Mouse (Mus musculus) stomach, embryonic 16.5 days (tissue): Measurements from ENCODE around the gene Ugt1a10. TPM values are rescaled to one million over a fixed set of nuclear protein-coding genes. Genes with fewer than 3 reads are reported as not detected.
A peak's percentile ranks its signal among the peaks of the same experiment; 100 is the strongest.

Experiments
- ATAC-seq: fragments of 200-750 bp; cut with Nextera tagmentation; 2 replicates; pipeline ENCODE4 v1.8.0; 2017; ENCODE audit warnings: moderate number of reproducible peaks, moderate TSS enrichment; ENCODE audit not compliant: insufficient read depth, low FRiP score
- H3K27ac ChIP-seq: fragments of 300-500 bp; sonication (generic); 2 replicates; pipeline ENCODE4 v1.5.1; 2014; ENCODE audit warnings: low read length
- H3K27me3 ChIP-seq: fragments of 300-500 bp; sonication (generic); 2 replicates; pipeline ENCODE4 v1.6.1; 2014; ENCODE audit warnings: low read length, control low read depth, mixed read lengths; ENCODE audit not compliant: control insufficient read depth, insufficient read depth
- H3K36me3 ChIP-seq: fragments of 300-500 bp; sonication (generic); 2 replicates; pipeline ENCODE4 v1.6.1; 2014; ENCODE audit warnings: low read length; ENCODE audit not compliant: control insufficient read depth, insufficient read depth
- H3K4me1 ChIP-seq: fragments of 300-500 bp; sonication (generic); 2 replicates; pipeline ENCODE4 v1.6.1; 2014; ENCODE audit warnings: low read length, control low read depth, mixed read lengths; ENCODE audit not compliant: control insufficient read depth, insufficient read depth
- H3K4me2 ChIP-seq: fragments of 300-500 bp; sonication (generic); 2 replicates; pipeline ENCODE4 v1.6.1; 2014; ENCODE audit warnings: low read depth, low read length, mixed read lengths
- H3K4me3 ChIP-seq: fragments of 300-500 bp; sonication (generic); replicated peaks from 2 replicates; pipeline ENCODE4 v1.5.1; 2014; ENCODE audit warnings: mild to moderate bottlenecking, low read length
- H3K9ac ChIP-seq: fragments of 300-500 bp; sonication (generic); 2 replicates; pipeline ENCODE4 v1.6.1; 2014; ENCODE audit warnings: low read length
- H3K9me3 ChIP-seq: fragments of 300-500 bp; sonication (generic); replicated peaks from 2 replicates; pipeline ENCODE4 v1.6.1; 2016; ENCODE audit warnings: low read length, control low read depth; ENCODE audit not compliant: control insufficient read depth
- WGBS: fragments of 180-500 bp; shearing (Covaris S2); extraction: QIAGEN DNeasy Blood & Tissue Kit; methylation state at CpG from one replicate; pipeline ENCODE4 v1.1.7; 2014; 5-methylcytosine and 5-hydroxymethylcytosine counted together
- polyA plus RNA-seq: library from polyadenylated mRNA; unstranded; fragments of >200 nt; fragmentation: Nextera tagmentation; extraction: Ambion mirVana; gene quantifications from 2 replicates; pipeline ENCODE4 v1.2.1, GENCODE M21; 2015

Gene Ugt1a10
- polyA plus RNA-seq, 1 experiment from 2014 or later: not detected

DNA sequence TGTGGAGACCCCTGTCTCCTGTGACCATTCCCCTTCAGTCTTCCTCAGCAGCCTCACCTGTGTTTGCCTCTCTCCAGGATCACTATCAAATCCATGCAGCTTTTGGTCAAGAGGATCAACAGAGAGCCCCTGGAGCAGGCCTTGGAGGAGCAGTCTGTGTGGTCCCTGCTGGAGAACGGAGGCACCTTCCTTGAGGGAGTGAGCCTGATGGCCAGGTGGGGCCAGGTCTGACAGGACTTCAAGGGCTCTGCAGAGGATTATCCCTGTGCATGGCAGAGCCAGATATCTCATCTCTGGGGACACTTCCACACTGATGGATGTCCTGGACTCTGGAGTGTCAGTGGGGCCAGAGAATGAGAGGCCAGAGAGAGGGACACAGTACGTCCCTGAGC, 200.3 kb downstream of the Ugt1a10 start:
- no peak overlapping the region for H3K4me2 ChIP-seq
- peaks cover 8% of the 10 kb centered on the region; the same call in 1 of the 2 replicates for H3K36me3 ChIP-seq
- H3K4me3 ChIP-seq: no peak overlapping the region
- WGBS: 48% methylated on average over 2 of the region's 2 CpGs
- peaks cover 18% of the 10 kb centered on the region for H3K9me3 ChIP-seq
- no peak overlapping the region for H3K9ac ChIP-seq
- peaks cover 9% of the 10 kb centered on the region; the same call in 1 of the 2 replicates for H3K4me1 ChIP-seq
- ATAC-seq: 0 out of 2 replicates have a peak, but pooled peaks have one; percentile 0
- H3K27me3 ChIP-seq: no peaks in the 10 kb centered on the region
- no peak overlapping the region for H3K27ac ChIP-seq

GRCm38 (mm10) chr1:88255989-88256754, 201.0 kb downstream of the Ugt1a10 start:
- no peak overlapping the region for H3K4me3 ChIP-seq
- peaks cover 11% of the 10 kb centered on the region; the same call in 1 of the 2 replicates for H3K36me3 ChIP-seq
- H3K9ac ChIP-seq: no peak overlapping the region
- peaks cover 9% of the 10 kb centered on the region; the same call in 1 of the 2 replicates for H3K4me1 ChIP-seq
- H3K27me3 ChIP-seq: no peaks in the 10 kb centered on the region
- WGBS: 79% methylated on average over 13 of the region's 13 CpGs
- ATAC-seq: no peak
- peaks cover 11% of the 10 kb centered on the region for H3K9me3 ChIP-seq
- no peak overlapping the region for H3K27ac ChIP-seq
- H3K4me2 ChIP-seq: no peak overlapping the region

GRCm38 (mm10) chr1:88256886-88257663, 201.9 kb downstream of the Ugt1a10 start:
- H3K4me2 ChIP-seq: no peak overlapping the region
- H3K9me3 ChIP-seq: peaks cover 9% of the 10 kb centered on the region
- peaks cover 20% of the 10 kb centered on the region for H3K36me3 ChIP-seq
- no peaks in the 10 kb centered on the region for H3K27me3 ChIP-seq
- 74% methylated on average over 10 of the region's 10 CpGs for WGBS
- no peak for ATAC-seq
- no peak overlapping the region for H3K9ac ChIP-seq
- no peak overlapping the region for H3K27ac ChIP-seq
- no peak overlapping the region for H3K4me3 ChIP-seq
- peaks cover 13% of the 10 kb centered on the region; the same call in 1 of the 2 replicates for H3K4me1 ChIP-seq

DNA sequence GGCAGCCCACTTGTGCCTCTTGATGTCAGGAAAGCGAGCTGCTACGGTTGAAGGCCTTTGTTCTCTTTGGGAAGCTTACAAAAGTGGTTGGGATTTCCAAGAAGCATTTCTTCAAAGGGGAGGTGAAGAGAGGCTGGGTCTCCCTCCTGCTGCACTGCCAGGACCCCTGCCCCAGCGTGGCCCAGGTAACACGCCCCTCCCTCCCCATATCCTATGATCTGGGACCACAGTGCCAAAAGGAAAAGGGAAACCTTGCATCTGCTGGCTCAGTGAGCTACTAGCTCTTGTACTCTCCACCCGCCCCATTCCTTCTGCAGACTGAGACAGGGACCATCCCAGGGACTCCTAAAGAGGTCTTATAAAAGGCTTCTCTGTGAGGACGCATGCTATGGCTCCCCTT, 202.5 kb downstream of the Ugt1a10 start:
- no peak overlapping the region for H3K27ac ChIP-seq
- WGBS: 79% methylated on average over 6 of the region's 6 CpGs
- peaks cover 26% of the 10 kb centered on the region for H3K36me3 ChIP-seq
- no peaks in the 10 kb centered on the region for H3K27me3 ChIP-seq
- H3K4me2 ChIP-seq: no peak overlapping the region
- H3K9ac ChIP-seq: no peak overlapping the region
- H3K9me3 ChIP-seq: 0 out of 2 replicates have a peak, but pooled peaks cover 5% of the 10 kb centered on the region
- peaks cover 18% of the 10 kb centered on the region for H3K4me1 ChIP-seq
- ATAC-seq: no peak
- H3K4me3 ChIP-seq: no peak overlapping the region

DNA sequence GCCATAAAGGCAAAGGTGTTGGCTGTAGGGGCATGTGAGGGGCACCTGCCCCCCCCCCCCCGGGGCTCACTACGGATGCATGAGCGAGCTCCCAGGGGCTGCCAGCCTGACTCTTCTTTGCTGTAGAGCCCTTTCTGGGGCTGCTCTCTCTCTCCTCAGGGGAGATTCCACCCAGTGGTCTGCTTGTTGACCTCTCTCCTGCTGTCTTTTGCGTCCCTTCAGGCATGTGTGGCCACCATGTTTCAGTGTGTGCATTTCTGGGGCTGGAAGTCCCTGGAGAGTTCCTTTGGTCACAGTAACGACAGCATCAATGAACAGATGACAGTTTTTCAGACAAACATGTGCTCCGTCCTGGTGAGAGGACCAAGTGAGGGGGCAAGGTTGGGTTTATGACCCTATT, 203.2 kb downstream of the Ugt1a10 start:
- no peaks in the 10 kb centered on the region for H3K27me3 ChIP-seq
- no peak overlapping the region for H3K27ac ChIP-seq
- no peak overlapping the region for H3K4me3 ChIP-seq
- H3K4me1 ChIP-seq: peaks cover 18% of the 10 kb centered on the region
- WGBS: 69% methylated on average over 6 of the region's 6 CpGs
- 0 out of 2 replicates have a peak, but pooled peaks cover 5% of the 10 kb centered on the region for H3K9me3 ChIP-seq
- no peak overlapping the region for H3K4me2 ChIP-seq
- no peak overlapping the region for H3K9ac ChIP-seq
- ATAC-seq: no peak
- H3K36me3 ChIP-seq: peaks cover 32% of the 10 kb centered on the region

DNA sequence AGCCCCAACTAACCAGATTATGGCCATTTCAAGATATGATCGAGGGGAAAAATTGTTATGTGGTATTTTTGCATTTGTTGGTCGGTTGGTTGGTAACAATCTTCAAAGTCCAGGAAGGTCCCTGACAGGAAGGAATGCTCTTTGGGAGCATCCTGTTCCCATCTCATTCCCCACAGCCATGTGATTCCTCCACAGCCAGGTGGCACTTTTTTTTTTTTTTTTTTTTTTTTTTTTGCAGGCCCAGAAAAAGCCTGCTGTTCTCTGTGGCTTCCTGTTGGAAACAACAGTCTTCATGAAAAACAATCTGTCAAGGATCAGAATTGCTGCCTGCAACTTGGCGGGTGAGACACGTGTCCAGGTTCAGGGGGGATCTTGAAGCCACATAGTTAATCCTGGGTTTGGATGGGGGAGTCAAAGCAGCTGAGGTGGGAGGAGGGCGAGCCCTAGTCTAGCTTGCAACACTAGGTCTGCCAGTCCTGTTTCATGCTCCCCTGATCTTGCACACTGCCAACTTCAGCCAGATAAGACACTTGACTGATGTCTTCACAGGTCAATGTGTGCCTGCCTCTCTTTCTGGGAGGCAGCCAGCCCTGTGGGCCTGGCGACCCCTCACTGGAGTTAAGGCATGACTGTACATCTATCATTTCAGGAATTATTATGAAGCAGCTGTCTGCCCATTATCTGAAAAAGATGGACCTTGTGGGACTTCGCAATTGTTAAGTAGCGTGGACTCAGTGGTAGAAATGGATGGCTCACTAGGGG, 203.9 kb downstream of the Ugt1a10 start:
- Histone ChIP-seq H3K9ac (no peak overlapping the region), H3K27ac (peak overlapping the region; percentile 3; the same call in 1 of the 2 replicates), H3K4me1 (peaks cover 18% of the 10 kb centered on the region), H3K4me2 (no peak overlapping the region), H3K4me3 (no peak overlapping the region), H3K27me3 (no peaks in the 10 kb centered on the region), H3K9me3 (0 out of 2 replicates have a peak, but pooled peaks cover 5% of the 10 kb centered on the region), H3K36me3 (peaks cover 39% of the 10 kb centered on the region)
- 62% methylated on average over 8 of the region's 8 CpGs for WGBS
- ATAC-seq: 0 out of 2 replicates have a peak, but pooled peaks have one; percentile 0

DNA sequence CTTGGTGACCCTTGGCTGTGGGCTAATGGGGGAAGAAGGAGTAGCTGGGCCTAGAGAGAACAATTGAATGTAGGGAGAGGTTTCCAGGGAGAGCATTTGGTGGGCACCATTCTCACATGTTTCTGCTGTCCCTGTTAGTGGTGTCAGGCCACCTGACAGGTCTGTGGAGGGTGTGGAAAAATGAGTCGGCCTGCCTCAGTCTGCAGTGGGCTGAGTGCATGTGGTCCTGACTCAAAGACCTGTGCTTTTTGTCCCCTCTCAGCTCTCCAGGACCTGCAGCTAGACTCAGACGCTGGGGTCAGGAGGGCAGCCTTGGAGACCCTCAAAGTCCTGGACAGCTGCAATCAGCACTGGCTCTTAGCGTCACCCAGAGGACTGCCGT, 204.4 kb downstream of the Ugt1a10 start:
- Histone ChIP-seq H3K36me3 (peaks cover 45% of the 10 kb centered on the region), H3K4me3 (no peak overlapping the region), H3K4me2 (no peak overlapping the region), H3K27me3 (no peaks in the 10 kb centered on the region), H3K27ac (peak overlapping the region; percentile 3; the same call in 1 of the 2 replicates), H3K4me1 (peaks cover 18% of the 10 kb centered on the region), H3K9ac (no peak overlapping the region), H3K9me3 (0 out of 2 replicates have a peak, but pooled peaks cover 3% of the 10 kb centered on the region)
- WGBS: 67% methylated on average over 4 of the region's 4 CpGs
- ATAC-seq: no peak

- 74% methylated on average over 6 of the region's 6 CpGs for WGBS
- no peaks in the 10 kb centered on the region for H3K27me3 ChIP-seq
- H3K9ac ChIP-seq: no peak overlapping the region
- peak; percentile 4; the same call in 1 of the 2 replicates for ATAC-seq
- no peaks in the 10 kb centered on the region for H3K9me3 ChIP-seq
- peaks cover 49% of the 10 kb centered on the region for H3K36me3 ChIP-seq
- H3K4me1 ChIP-seq: peaks cover 18% of the 10 kb centered on the region
- no peak overlapping the region for H3K4me2 ChIP-seq
- no peak overlapping the region for H3K27ac ChIP-seq
- H3K4me3 ChIP-seq: no peak overlapping the region
These were observed 204.9 kb downstream of the Ugt1a10 start for GRCm38 (mm10) chr1:88260114-88260513.
